Mouse (Mus musculus) mouse embryonic stem cell (cell line): ENCODE measurements around the gene Gsta3.
"Not testable (repeated sequence)": the region's sequence is repeated elsewhere in the genome, so short reads cannot be mapped to it uniquely, and the experiment has no call there.

Experiments used
- in situ Hi-C, 2 experiments: fragments of 300-500 bp; cut with MboI; formaldehyde crosslinking; loops; 1 replicate in 1 of 2; 3 replicates in 1 of 2; pipeline ENCODE4 v1.14.3; 2019 to 2020; ENCODE audit warnings: low sequenced_read_pairs in 2 of 2, low pct_unique_long_range_greater_than_20kb in 1 of 2, mixed read lengths in 1 of 2; ENCODE audit not compliant: unreplicated experiment in 1 of 2

Gene Gsta3

DNA sequence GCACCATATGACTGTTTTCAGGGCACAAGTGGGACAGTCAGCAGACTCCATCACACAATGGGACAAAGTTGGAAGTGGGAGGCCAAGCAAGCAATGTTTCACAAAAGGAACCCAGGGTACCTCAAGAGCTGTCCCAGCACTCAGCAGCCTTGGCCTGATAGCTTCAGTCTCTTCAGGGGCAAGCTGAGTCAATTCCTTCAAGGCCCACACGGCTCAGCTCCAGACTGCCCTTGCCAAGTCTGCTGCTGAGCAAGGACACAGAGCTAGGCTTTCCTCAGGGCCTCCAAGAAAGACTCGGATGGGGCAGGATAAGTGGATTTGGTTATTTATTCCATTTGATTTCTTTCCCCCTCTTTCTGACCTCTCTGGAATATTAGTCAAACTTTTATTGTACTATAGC is 39.9 kb downstream of the Gsta3 start:
- in situ Hi-C loops = no loop called here

DNA sequence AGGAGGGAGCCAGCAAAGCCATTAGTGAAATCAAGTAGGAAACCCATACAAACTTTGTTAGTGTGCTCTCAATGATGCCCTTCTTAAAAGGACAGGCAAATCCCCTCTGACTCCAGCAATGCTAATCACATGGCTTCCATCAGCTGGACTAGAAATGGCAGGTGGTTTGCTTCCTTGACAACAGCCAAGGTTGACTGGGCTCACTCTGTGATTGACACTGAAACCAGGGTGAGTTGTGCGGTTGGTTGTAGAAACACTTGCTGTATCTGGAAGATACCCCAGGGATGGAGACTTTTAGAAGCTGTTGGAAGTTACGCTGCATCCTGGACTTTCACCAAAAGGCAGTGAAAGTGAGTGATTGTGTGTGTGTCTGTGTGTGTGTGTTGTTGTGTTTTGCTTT is 44.3 kb downstream of the Gsta3 start:
- in situ Hi-C loops = not testable (repeated sequence)

DNA sequence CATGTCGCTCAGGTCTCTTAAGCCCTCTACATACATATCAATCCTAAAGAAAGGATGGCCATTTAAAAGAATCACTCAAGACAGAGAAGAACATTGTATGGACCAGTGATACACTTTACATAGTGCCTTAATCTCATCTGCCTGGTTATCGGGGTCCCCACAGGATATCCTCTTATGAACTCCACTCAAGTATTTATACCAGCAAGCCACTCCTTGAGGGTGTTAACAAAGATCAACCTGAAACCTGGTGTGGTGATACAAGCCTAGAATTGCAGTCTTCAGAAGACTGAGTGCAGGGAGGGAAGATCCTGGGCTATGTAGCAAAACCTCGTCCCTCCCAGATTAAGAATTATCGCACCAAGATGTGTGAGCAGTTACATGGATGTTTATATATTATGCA is 51.0 kb downstream of the Gsta3 start:
- in situ Hi-C loops = no loop called here

DNA sequence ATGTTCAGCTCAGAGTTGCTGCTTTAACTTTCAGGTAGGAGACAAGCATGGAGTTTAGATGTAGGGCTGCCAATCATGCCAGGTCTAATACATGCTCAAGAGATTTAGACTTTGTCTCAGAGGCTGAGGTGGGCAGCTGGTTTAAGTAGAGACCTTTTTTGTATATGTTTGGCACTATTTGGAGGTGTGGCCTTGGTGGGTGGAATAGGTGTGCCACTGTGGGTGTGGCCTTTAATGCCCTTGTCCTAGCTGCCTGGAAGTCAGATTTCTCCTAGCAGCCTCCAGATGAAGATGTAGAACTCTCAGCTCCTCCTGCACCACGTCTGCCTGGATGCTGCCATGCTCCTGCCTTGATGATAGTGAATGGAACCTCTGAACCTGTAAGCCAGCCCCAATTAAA is 52.2 kb downstream of the Gsta3 start:
- in situ Hi-C loops = no loop called here

GRCm38 (mm10) chr1:21296169-21296568 is 55.8 kb downstream of the Gsta3 start:
- in situ Hi-C loops = no loop called here

DNA sequence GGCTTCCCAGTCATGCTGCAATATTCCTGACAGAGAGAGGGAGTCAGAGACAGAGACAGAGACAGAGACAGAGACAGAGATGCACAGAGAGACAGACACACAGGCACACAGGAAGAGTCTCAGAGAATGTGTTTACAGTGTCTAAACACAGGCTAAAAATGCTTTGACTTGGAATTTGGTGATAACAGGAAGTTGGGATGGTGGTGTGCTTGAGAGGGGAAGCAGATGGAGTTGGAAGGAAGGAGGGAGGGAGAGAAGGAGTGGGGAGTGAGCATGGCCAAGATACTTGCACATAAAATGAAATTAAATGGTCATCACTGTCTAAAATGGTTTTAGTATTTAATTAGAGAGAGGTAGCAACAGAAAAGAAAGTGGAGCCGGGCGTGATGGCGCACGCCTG is 57.7 kb downstream of the Gsta3 start:
- in situ Hi-C loops = no loop called here

- in situ Hi-C loops = no loop called here
These were observed 59.4 kb downstream of the Gsta3 start for GRCm38 (mm10) chr1:21299826-21300225.

DNA sequence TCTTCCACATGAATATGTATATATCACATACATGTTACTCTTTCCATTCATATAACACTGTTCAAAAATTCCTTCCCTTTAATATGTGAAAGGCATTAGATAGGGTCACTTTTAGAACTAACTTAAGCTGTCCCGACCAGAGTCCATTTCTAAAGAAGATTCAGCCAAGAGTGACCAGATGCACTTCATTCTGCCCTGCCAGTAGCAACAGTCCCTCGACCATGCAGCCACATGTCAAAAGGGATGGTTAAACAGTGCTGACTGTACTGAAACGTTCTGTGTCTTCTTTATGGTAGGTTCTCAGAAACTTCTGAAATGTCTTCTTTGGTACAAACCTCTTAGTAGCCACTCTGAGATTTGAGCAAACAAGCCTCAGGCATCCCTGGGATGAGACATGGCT is 61.3 kb downstream of the Gsta3 start:
- in situ Hi-C loops = no loop called here

- in situ Hi-C loops = no loop called here
These were observed 63.8 kb downstream of the Gsta3 start for GRCm38 (mm10) chr1:21304174-21304573.

GRCm38 (mm10) chr1:21304646-21305045 is 64.3 kb downstream of the Gsta3 start:
- in situ Hi-C loops = no loop called here

DNA sequence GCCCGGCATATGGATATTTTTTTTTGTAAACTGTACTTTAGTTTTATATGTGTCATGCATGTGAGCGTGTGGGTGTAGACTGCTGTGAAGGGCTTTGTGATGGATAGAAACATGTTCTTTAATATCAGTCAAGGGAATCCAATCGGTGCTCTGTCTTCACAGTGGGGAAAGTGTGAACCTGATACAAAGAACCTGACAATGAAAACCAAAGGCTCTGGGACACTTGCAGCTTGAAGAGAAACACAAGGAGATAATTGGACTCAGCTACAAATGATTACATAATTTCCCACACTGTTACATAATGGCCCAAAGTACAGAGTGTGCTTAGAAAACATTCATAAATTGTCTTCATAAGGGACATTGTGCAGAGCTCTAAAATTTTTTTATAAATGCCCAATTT is 65.1 kb downstream of the Gsta3 start:
- in situ Hi-C loops = no loop called here

DNA sequence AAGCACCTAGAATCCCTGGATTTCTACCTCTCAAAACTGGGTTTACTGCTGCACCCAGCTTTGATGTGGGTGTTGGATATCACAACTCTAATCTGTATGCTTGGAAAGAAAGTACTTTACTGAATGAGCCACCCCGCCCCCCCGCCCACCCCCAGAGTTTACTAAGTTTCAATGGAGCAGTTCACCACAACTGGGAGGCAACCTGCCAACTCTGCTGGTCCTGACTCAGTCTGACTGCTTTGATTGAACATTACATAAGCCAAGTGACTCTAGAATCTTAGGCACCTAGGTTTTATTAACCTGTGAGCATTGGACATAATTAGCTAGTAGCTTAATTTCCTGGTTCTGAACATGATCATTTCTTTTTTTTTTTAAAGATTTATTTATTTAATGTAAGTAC is 73.9 kb downstream of the Gsta3 start:
- in situ Hi-C loops = no loop called here
